Mouse (Mus musculus) E14TG2a.4 (cell line): ENCODE data around the gene Fbxw19.
"Not testable (repeated sequence)": the region's sequence is repeated elsewhere in the genome, so short reads cannot be mapped to it uniquely, and the experiment has no call there.

ENCODE experiments used
- H3K27me3 ChIP-seq: 2 replicates; pipeline ENCODE4 v1.6.1; 2014; ENCODE audit warnings: low read length, control low read depth; ENCODE audit not compliant: insufficient read depth
- H3K36me3 ChIP-seq: 2 replicates; pipeline ENCODE4 v1.6.1; 2014; ENCODE audit warnings: low read length, control low read depth; ENCODE audit not compliant: insufficient read depth
- H3K4me1 ChIP-seq: replicated peaks from 2 replicates; pipeline ENCODE4 v1.6.1; 2014; ENCODE audit warnings: low read depth, low read length, control low read depth
- H3K4me3 ChIP-seq: replicated peaks from 2 replicates; pipeline ENCODE4 v1.5.1; 2014; ENCODE audit warnings: mild to moderate bottlenecking, low read length
- H3K9me3 ChIP-seq: 2 replicates; pipeline ENCODE4 v1.6.1; 2014; ENCODE audit warnings: low read length, control low read depth
- CTCF ChIP-seq: conservative IDR thresholded peaks from 2 replicates; pipeline ENCODE4 v1.5.1; 2014; ENCODE audit warnings: low read length
- NANOG ChIP-seq: IDR thresholded peaks from 2 replicates; pipeline ENCODE4 v1.6.1; 2014; ENCODE audit warnings: borderline replicate concordance, low read length, mixed read lengths
- POU5F1 ChIP-seq: IDR thresholded peaks from 2 replicates; pipeline ENCODE4 v1.6.1; 2014; ENCODE audit warnings: low read length, borderline replicate concordance

The Fbxw19 gene

DNA sequence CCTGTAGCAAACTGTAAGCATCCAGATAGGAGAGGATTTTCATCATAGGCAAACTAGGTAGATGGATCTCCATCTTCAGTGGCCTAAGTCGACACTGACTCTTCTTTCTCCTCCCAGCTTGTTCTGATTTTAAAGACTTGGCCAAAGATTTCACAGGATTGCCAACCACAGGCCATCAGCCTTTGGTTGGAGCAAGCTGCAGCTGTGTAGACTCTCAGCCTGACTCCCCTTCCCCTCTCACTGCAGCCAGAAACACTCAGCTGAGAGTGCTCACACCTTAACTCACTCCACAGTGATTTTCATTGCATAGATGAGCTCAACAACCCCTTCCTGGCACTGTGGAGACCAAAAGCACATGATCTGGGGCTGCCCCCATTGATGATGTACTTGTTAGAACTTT, at the start of gene Fbxw19:
Fbxw19 (minus strand) TSS at position 101 of the 400 bp plus-strand sequence.
- not testable (repeated sequence) for H3K4me1 ChIP-seq, H3K27me3 ChIP-seq, H3K4me3 ChIP-seq, H3K36me3 ChIP-seq, H3K9me3 ChIP-seq

DNA sequence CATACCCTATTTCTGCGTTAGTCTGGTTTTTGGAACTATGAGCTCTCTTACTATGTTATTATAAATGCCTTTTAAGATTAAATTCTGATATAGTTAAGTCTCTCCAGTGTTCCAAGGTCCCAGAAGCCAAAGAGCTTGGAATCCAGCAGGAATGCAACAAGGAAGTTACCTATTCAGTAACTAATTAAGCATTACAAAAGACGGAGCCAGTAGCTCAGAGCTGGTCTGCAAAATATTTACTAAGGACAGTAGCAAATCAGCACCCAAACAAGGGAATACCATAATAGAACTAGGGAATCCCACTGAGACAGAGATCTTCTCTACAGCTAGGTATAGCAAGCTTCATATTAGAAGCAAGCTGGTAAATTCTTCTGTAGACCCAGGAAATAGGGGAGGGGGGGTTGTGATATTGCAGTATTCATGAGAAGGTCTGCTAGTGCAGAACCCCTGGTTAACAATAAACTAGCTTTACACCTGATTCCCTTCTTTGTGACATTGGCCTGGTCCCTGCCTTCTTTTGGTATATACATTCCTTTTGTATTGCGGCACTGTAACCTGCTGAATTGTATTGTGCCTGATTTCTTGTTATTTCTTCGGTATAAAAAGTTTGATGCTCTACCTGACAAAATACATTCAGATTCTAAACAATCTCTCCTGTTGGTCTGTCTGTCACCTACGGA, 27.9 kb upstream of the Fbxw19 start:
- no peaks in the 10 kb centered on the region for H3K36me3 ChIP-seq
- H3K4me3 ChIP-seq = no peak overlapping the region
- H3K4me1 ChIP-seq = peaks cover 43% of the 10 kb centered on the region
- H3K9me3 ChIP-seq = no peaks in the 10 kb centered on the region
- no peak for TF ChIP-seq CTCF
- no peak for TF ChIP-seq POU5F1
- TF ChIP-seq NANOG = no peak
- H3K27me3 ChIP-seq = no peaks in the 10 kb centered on the region

DNA sequence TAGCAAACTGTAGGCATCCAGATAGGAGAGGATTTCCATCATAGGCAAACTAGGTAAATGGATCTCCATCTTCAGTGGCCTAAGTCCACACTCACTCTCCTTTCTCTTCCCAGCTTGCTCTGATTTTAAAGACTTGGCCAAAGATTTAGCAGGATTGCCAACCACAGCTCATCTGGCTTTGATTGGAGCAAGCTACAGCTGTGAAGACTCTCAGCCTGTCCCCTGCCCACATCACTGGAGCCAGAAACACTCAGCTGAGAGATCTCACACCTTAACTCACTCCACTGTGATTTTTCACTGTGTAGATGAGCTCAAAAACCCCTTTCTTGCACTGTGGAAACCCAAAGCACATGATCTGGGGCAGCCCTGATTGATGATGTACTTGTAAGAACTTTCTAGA, 46.6 kb downstream of the Fbxw19 start, which contains the start of gene Fbxw16:
Fbxw16 (minus strand) TSS at position 101 of the 400 bp plus-strand sequence.
- Histone ChIP-seq H3K4me3 (no peak within 1 kb of the TSS), H3K9me3 (peaks cover 6% of the 10 kb centered on the region), H3K36me3 (no peaks in the 10 kb centered on the region), H3K27me3 (no peaks in the 10 kb centered on the region), H3K4me1 (no peaks in the 10 kb centered on the region)
- no peak for TF ChIP-seq POU5F1
- TF ChIP-seq CTCF = no peak
- no peak for TF ChIP-seq NANOG

DNA sequence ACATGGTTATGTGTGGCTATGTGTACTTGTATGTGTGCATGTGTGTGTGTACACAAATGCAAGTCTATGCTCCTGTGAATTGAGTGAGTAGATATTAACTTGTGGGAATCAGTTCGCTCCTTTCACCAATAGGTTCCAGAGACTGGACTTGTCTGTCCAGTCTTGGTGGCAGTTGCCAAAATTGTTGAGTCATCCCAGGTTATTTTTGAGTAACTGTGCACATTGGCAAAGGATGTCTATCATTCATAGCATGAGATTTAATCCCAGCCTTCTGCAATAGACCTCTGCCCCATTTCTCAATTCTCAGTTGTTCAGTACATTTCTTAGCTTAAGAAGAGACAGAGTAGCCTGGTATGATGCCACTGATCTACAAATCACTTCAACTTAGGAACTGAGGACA, 62.7 kb downstream of the Fbxw19 start:
- no peaks in the 10 kb centered on the region for H3K4me1 ChIP-seq
- H3K27me3 ChIP-seq = no peaks in the 10 kb centered on the region
- peaks cover 6% of the 10 kb centered on the region for H3K9me3 ChIP-seq
- H3K36me3 ChIP-seq = no peaks in the 10 kb centered on the region
- no peak for TF ChIP-seq NANOG
- TF ChIP-seq POU5F1 = no peak
- TF ChIP-seq CTCF = no peak
- no peak overlapping the region for H3K4me3 ChIP-seq
